Mouse (Mus musculus): ENCODE measurements around the gene Rnf181. TPM values are rescaled to one million over a fixed set of nuclear protein-coding genes. Genes with fewer than 3 reads are reported as not detected.
A peak's percentile ranks its signal among the peaks of the same experiment; 100 is the strongest.

Gene Rnf181
- total RNA-seq, 2 experiments from 2014 or later = 69.4 to 71.1 TPM

DNA sequence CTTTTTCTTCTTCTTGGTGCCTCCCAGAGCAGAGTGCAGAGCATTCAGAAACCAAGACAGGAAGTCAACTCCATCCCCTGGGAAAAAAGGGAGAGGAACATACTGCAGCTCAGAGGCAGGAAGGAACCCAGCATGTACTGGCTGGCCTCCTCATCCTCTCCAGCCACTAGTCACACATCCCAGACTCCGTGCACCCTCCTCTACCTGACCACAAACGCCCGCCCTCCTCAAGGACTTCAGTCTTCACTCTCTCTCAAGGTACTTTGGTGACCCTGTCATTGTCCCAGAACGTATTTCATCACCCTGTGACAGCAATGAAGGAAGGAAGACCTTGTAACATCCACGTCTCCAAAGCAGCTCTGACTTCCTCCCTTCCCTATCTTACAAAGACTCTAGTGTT, 33.6 kb downstream of the Rnf181 start:
- no peak for DNase-seq (ENCODE audit: low spot score in 2 of 2)

DNA sequence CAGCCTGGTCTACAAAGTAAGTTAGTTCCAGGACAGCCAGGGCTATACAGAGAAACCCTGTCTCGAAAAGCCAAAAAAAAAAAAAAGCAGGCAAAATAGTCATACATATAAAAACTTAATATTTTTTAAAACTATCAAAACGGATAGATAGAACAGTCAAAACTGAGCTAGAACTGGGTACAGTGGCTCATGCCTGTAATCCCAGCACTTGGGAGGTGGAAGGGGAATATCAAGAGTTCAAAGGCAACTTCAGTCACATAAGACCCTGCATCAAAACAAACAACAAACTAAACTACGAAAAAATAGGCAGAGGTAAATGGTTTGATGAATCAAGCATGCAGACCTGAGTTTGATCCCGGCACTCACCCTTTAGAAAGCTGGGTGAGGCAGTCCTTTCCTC, 36.6 kb downstream of the Rnf181 start:
- DNase-seq (ENCODE audit: low spot score in 2 of 2) = no peak

- DNase-seq (ENCODE audit: low spot score in 2 of 2) = no peak
These were observed 37.7 kb downstream of the Rnf181 start for GRCm38 (mm10) chr6:72329019-72329418.

GRCm38 (mm10) chr6:72326274-72326673, 40.5 kb downstream of the Rnf181 start:
- peak in 1 of 2 experiments; percentile 40 for DNase-seq (ENCODE audit: low spot score in 2 of 2)

- DNase-seq (ENCODE audit: low spot score in 2 of 2) = no peak
These were observed 42.8 kb downstream of the Rnf181 start for GRCm38 (mm10) chr6:72323786-72324508.

DNA sequence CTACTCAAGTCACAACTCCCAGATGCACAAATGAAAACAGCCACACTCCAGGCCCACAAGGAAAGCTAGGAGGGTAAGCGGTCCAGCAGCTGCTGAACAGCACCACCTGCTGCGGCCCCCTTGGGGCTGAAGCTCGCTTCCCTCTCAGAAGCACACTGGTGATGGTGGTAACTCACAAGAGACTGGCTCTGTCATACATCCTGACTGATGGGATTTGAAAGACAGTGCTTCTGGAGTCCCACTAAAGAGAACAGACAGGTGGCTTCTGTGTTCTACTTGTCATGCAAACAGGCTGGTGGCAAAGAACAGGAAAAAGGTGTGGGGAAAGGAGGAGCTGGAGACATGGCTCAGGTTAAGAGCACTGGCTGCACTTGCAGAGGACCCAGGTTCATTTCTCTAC, 43.8 kb downstream of the Rnf181 start:
- DNase-seq (ENCODE audit: low spot score in 2 of 2) = no peak

DNA sequence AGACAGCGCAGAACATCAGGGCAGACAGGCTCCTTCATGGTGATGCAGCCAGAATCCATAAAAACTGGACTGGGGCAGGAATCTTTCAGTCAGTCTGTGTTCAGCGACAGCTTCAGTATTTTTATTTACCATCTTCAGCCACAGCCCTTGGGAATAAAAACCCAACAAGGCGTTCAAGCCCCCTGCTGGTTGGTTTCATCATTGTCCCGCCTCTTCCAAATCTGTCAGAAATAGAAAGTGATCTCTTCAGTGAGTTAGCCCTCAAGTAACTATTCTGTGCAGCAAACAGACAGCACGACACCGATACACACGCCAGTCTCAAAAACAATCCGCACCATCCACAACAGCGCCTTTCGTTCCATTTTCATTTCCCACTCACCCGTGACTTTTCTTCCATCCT, 47.7 kb downstream of the Rnf181 start:
- peak; percentile 70 to 72 for DNase-seq (ENCODE audit: low spot score in 2 of 2)

DNA sequence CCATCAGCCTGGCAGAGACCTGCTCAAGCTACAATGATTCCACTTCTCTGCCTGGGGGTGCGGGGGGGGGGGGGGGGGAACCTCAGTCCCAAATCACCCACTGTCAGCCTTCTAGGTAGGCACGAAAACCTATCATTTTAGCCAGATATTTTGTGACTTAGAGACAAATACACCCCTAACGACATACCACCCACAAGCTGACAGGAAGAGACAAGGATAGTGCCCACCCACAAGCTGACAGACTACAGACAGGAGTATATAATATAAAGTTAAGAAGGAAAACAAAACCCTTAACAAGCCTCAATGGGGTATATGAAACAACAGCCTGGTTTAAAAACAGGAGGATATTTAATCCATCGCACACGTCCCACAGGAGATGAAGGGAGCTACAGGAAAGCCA, 48.3 kb downstream of the Rnf181 start:
- DNase-seq (ENCODE audit: low spot score in 2 of 2) = no peak

- no peak for DNase-seq (ENCODE audit: low spot score in 2 of 2)
These were observed 50.7 kb downstream of the Rnf181 start for GRCm38 (mm10) chr6:72316044-72316443.

DNA sequence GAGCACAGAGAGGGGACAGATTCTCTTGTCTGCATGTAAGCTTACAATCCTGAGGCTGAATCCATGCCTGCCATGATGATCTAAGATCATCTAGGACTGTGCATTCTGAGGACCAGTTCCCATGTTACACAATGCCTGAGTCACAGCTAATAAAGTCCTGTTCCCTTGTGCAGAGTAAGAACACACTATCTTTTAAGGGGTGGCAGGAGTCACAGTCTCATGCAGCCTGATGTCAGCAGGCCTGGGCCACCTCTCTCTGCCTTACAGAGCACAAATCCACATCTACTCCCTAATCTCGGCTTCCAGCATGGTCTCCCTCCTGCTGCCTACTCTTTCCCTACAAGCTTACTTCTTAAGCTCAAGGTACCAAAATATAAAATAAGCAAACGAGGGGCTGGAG, 51.4 kb downstream of the Rnf181 start:
- DNase-seq (ENCODE audit: low spot score in 2 of 2) = no peak

GRCm38 (mm10) chr6:72313124-72313867, 53.5 kb downstream of the Rnf181 start:
- no peak for DNase-seq (ENCODE audit: low spot score in 2 of 2)

GRCm38 (mm10) chr6:72312198-72312597, 54.6 kb downstream of the Rnf181 start:
- DNase-seq (ENCODE audit: low spot score in 2 of 2) = no peak

Other genes starting within 250 kb of the Rnf181 start
- 1 to 10 TPM; 2.6 to 3.0 TPM for gene Atoh8, start 131.4 kb downstream of the Rnf181 start, total RNA-seq (2021)
- gene Sftpb, start 62.3 kb downstream of the Rnf181 start, total RNA-seq (2021) = not detected
- gene Usp39, start 21.8 kb downstream of the Rnf181 start, total RNA-seq (2021) = 10 to 100 TPM; 33.0 to 34.1 TPM
- 10 to 100 TPM; 13.3 to 15.9 TPM for gene 0610030E20Rik, start 19.6 kb downstream of the Rnf181 start, total RNA-seq (2021)
- gene Tmem150a, start 11.5 kb downstream of the Rnf181 start, total RNA-seq (2021) = 10 to 100 TPM; 18.8 to 20.9 TPM
- 1 to 10 TPM; 4.2 to 4.6 TPM for gene Vamp5, start 13.5 kb upstream of the Rnf181 start, total RNA-seq (2021)
- 10 to 100 TPM; 11.1 to 13.8 TPM for gene Vamp8, start 23.7 kb upstream of the Rnf181 start, total RNA-seq (2021)
- gene Ggcx, start 47.4 kb upstream of the Rnf181 start, total RNA-seq (2021) = 10 to 100 TPM; 20.3 to 20.5 TPM
- gene Mat2a, start 72.6 kb upstream of the Rnf181 start, total RNA-seq (2021) = 100 to 1,000 TPM; 173 to 191 TPM
- gene Sh2d6, start 154.8 kb upstream of the Rnf181 start, total RNA-seq (2021) = under 1 TPM; 0.67 to 0.78 TPM
- gene Capg, start 177.4 kb upstream of the Rnf181 start, total RNA-seq (2021) = 1 to 10 TPM; 2.1 to 3.4 TPM
- 10 to 100 TPM; 19.1 to 19.7 TPM for gene Elmod3, start 231.5 kb upstream of the Rnf181 start, total RNA-seq (2021)
- 10 to 100 TPM; 34.3 to 35.6 TPM for gene Retsat, start 231.5 kb upstream of the Rnf181 start, total RNA-seq (2021)

Data from layer of hippocampus, postnatal 10 days (tissue).